Mouse (Mus musculus): ENCODE data around the gene Dab2ip. TPM values are rescaled to one million over a fixed set of nuclear protein-coding genes. Genes with fewer than 3 reads are reported as not detected.

Gene Dab2ip
- polyA plus RNA-seq, 1 experiment = 28.5 TPM

DNA sequence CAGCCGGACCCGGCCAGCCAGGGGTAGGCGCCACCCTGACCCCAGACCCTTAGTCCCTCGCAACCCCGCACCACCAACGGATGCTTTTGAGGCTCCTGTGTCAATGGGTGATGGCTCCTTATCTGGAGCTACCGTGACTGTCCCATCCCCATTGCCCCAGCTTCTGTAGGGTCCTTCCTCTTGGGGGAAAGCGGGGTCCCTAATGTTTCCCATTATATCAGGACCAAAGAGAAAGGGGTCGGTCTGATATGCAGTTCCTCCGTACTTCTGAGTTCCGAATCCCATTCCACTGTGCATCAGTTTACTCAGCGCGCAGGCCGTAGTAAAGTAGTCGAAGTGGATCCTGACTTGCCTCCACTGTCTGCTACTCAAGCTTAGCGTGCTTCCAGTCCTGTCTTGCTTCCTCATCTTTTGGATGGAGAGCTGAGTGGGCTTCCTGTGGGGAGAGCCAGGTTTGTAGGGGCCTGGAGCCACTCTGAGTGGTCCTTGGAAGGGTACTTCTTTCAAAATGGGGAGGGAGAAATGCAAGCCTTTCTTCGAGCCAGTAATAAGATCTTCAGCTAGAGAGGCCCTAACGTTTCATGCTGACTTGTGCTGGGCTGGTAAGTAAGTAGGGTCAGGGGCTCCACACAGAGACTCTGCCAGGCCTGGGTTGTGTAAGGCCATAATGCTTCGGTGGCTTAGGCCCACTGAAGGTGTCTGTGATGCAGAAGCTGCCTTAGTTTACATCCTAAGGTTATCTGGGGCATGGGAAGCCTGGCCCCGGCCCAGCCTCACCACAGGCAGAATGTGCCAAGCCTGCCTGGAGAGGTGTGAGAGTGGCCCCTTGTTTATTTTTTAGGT is 64.4 kb downstream of the Dab2ip start:
- Histone ChIP-seq H3K4me1 (ENCODE audit: control insufficient read depth, insufficient read depth, low read length) (peaks cover 8% of the 10 kb centered on the region), H3K4me3 (ENCODE audit: control insufficient read depth, low read depth, low read length) (peak overlapping the region; percentile 63), H3K27me3 (ENCODE audit: control insufficient read depth, insufficient read depth, low read length) (no peaks in the 10 kb centered on the region), H3K36me3 (ENCODE audit: control insufficient read depth, insufficient read depth, low read length) (no peaks in the 10 kb centered on the region), H3K27ac (ENCODE audit: control insufficient read depth, insufficient read depth, low read depth, low read length) (no peak overlapping the region)
- TF ChIP-seq POLR2A (IDR thresholded peaks at IDR 0.05; ENCODE audit: control insufficient read depth, low read depth, low read length) = no peak
- no peak for TF ChIP-seq CTCF (IDR thresholded peaks at IDR 0.05; ENCODE audit: control insufficient read depth, insufficient read depth, insufficient replicate concordance, low read depth, low read length)

DNA sequence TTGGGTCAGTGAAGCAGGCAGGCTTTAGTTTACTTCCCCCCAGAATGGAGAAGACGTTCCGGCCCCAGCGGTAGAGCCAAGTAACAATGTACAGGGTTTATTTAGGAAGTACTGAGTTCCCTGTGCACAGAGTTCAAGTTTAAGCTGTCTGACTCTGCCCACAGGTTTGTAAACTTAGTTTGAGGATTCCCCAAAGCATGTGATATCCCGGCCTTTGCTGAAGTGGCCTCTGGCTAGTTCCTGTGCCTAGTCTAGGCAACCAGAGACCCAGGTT is 65.0 kb downstream of the Dab2ip start:
- H3K27ac ChIP-seq (ENCODE audit: control insufficient read depth, insufficient read depth, low read depth, low read length) = no peak overlapping the region
- H3K4me1 ChIP-seq (ENCODE audit: control insufficient read depth, insufficient read depth, low read length) = peaks cover 8% of the 10 kb centered on the region
- H3K4me3 ChIP-seq (ENCODE audit: control insufficient read depth, low read depth, low read length) = no peak overlapping the region
- H3K36me3 ChIP-seq (ENCODE audit: control insufficient read depth, insufficient read depth, low read length) = no peaks in the 10 kb centered on the region
- TF ChIP-seq CTCF (IDR thresholded peaks at IDR 0.05; ENCODE audit: control insufficient read depth, insufficient read depth, insufficient replicate concordance, low read depth, low read length) (no peak), POLR2A (IDR thresholded peaks at IDR 0.05; ENCODE audit: control insufficient read depth, low read depth, low read length) (no peak)
- H3K27me3 ChIP-seq (ENCODE audit: control insufficient read depth, insufficient read depth, low read length) = no peaks in the 10 kb centered on the region

DNA sequence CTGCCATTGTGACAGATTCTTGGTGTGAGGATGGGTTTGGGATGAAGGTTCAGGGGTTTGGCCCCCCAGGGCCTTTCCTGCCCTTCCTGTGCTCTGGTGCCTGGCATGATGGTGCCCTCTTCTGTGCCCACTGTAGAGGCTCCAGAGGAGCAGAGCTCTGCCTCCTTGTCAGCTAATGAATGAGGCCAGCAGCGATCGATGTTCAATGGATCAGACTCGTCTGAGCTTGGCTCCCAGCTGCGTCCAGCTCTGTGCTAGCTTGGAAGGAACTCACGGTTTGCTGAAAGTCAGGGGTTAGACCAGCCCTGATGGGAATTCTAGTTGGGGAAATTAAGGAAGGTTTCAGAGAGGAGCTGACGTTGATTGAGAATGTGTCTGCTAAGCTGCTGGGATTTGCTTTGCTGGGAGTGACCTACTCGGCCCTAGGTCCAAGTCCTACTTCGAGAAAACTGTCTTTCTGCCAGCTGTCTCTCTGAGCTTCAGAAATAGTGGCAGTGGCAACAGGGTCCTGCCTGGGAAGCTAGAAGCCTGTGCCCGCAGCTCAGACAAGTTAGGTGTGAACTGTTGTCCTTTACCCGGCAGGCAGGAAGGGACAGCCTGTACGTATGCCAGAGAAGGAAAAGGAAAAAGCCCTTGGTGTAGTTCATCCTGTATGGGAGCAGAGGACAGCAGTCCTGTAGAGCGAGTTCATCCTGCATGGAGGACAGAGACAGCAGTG is 65.5 kb downstream of the Dab2ip start:
- H3K36me3 ChIP-seq (ENCODE audit: control insufficient read depth, insufficient read depth, low read length) = no peaks in the 10 kb centered on the region
- H3K4me3 ChIP-seq (ENCODE audit: control insufficient read depth, low read depth, low read length) = no peak overlapping the region
- H3K4me1 ChIP-seq (ENCODE audit: control insufficient read depth, insufficient read depth, low read length) = peaks cover 8% of the 10 kb centered on the region
- no peak overlapping the region for H3K27ac ChIP-seq (ENCODE audit: control insufficient read depth, insufficient read depth, low read depth, low read length)
- H3K27me3 ChIP-seq (ENCODE audit: control insufficient read depth, insufficient read depth, low read length) = no peaks in the 10 kb centered on the region
- TF ChIP-seq POLR2A (IDR thresholded peaks at IDR 0.05; ENCODE audit: control insufficient read depth, low read depth, low read length) (no peak), CTCF (IDR thresholded peaks at IDR 0.05; ENCODE audit: control insufficient read depth, insufficient read depth, insufficient replicate concordance, low read depth, low read length) (no peak)

DNA sequence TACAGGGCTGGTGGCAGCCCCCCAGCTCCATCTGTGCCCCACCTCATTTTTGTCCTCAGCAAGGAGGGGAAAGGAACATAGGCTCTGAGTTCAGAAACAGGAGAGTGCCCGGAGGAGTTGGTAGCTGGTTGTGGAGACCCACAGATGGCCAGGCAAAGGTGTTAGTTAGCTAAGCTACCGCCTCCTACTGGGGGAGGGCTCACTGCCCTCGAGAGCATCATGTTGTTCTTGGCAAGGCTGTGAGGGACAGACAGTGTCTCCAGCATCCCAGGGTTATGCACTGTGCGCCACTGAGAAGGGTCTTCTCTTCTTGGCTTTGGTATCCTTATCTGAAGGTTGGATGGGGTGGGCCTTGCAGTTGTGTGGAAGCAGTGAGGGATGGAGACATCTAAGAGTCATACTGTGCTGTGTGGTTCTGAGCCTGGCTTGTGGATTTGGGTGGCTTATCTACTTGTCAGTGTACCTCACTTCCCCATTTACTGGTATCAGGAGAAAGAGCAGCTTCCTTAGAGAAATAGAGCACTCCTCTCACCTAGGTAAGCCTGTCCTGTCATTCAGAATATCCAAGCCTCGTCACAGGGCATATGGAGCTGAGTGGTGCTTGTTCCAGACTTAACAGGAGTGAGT is 66.4 kb downstream of the Dab2ip start:
- Histone ChIP-seq H3K4me3 (ENCODE audit: control insufficient read depth, low read depth, low read length) (no peak overlapping the region), H3K27ac (ENCODE audit: control insufficient read depth, insufficient read depth, low read depth, low read length) (no peak overlapping the region), H3K27me3 (ENCODE audit: control insufficient read depth, insufficient read depth, low read length) (no peaks in the 10 kb centered on the region), H3K36me3 (ENCODE audit: control insufficient read depth, insufficient read depth, low read length) (no peaks in the 10 kb centered on the region), H3K4me1 (ENCODE audit: control insufficient read depth, insufficient read depth, low read length) (peaks cover 8% of the 10 kb centered on the region)
- TF ChIP-seq POLR2A (IDR thresholded peaks at IDR 0.05; ENCODE audit: control insufficient read depth, low read depth, low read length) = no peak
- no peak for TF ChIP-seq CTCF (IDR thresholded peaks at IDR 0.05; ENCODE audit: control insufficient read depth, insufficient read depth, insufficient replicate concordance, low read depth, low read length)

DNA sequence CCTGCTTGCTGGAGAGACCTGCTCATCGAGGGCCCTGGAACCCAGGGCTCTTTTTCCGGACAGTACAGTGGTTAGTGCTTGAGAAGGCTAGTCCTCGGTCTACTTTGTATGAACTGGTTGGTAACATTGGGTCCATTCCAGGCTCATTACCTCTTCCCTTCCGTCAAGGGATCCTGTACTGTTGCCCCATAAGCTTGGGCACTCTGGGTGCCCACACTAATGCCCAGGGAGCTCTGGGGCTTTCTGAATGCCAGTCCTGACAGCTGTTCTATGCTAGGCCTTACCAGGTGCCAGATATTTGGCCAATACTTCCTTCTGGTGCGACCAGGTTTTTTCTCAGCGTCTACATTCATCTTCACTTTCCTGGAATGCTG is 66.9 kb downstream of the Dab2ip start:
- Histone ChIP-seq H3K27me3 (ENCODE audit: control insufficient read depth, insufficient read depth, low read length) (no peaks in the 10 kb centered on the region), H3K27ac (ENCODE audit: control insufficient read depth, insufficient read depth, low read depth, low read length) (no peak overlapping the region), H3K4me1 (ENCODE audit: control insufficient read depth, insufficient read depth, low read length) (peaks cover 8% of the 10 kb centered on the region), H3K36me3 (ENCODE audit: control insufficient read depth, insufficient read depth, low read length) (no peaks in the 10 kb centered on the region), H3K4me3 (ENCODE audit: control insufficient read depth, low read depth, low read length) (no peak overlapping the region)
- TF ChIP-seq CTCF (IDR thresholded peaks at IDR 0.05; ENCODE audit: control insufficient read depth, insufficient read depth, insufficient replicate concordance, low read depth, low read length) = no peak
- TF ChIP-seq POLR2A (IDR thresholded peaks at IDR 0.05; ENCODE audit: control insufficient read depth, low read depth, low read length) = no peak

DNA sequence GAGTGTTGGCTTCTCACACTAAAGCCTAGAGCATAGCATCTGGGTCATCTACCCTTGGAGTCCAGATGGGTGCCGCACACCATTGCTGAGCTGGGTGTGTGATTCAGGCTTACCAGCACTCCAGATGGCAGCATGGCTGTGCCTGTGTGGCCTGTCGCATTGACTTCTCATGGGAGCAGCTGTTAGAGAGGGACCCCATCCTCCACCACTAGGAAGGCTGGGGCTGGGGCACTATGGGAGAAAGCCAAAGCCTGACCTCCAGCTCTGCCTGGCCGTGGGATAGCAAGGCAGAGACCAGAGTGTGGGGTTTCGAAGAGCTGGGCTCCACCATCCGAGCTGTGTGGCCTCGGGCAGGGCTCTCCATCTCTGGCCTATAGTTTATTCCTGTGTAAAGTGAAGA is 67.5 kb downstream of the Dab2ip start:
- Histone ChIP-seq H3K27ac (ENCODE audit: control insufficient read depth, insufficient read depth, low read depth, low read length) (no peak overlapping the region), H3K27me3 (ENCODE audit: control insufficient read depth, insufficient read depth, low read length) (no peaks in the 10 kb centered on the region), H3K4me3 (ENCODE audit: control insufficient read depth, low read depth, low read length) (no peak overlapping the region), H3K36me3 (ENCODE audit: control insufficient read depth, insufficient read depth, low read length) (no peaks in the 10 kb centered on the region), H3K4me1 (ENCODE audit: control insufficient read depth, insufficient read depth, low read length) (peaks cover 8% of the 10 kb centered on the region)
- no peak for TF ChIP-seq POLR2A (IDR thresholded peaks at IDR 0.05; ENCODE audit: control insufficient read depth, low read depth, low read length)
- TF ChIP-seq CTCF (IDR thresholded peaks at IDR 0.05; ENCODE audit: control insufficient read depth, insufficient read depth, insufficient replicate concordance, low read depth, low read length) = no peak

DNA sequence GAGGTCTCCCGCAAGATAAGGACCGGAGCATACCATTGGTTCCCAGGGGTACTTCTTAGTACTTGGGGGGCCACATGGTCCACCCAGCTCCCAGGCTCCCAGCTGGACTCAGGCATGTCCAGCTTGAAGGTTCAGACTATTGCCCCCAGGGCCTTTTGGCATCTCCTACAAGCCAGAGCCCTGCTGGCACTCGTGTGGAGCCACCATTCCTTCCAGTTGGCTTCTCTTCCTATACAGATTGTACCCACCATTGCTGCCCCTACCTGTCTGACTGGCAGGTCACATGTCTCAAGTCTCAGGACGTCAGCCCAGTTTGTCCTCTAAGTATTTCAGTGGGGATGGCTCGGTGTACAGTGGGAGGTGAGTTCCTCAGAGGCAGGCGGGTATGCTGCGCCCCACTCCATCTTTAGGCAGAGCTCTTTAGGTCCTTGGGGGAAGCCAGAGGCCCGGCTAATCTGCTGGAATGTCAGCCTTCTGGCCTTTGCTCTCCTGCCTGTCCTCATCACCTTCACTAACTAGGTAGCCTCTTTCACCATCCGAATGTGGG is 68.2 kb downstream of the Dab2ip start:
- Histone ChIP-seq H3K36me3 (ENCODE audit: control insufficient read depth, insufficient read depth, low read length) (no peaks in the 10 kb centered on the region), H3K4me1 (ENCODE audit: control insufficient read depth, insufficient read depth, low read length) (peaks cover 8% of the 10 kb centered on the region), H3K4me3 (ENCODE audit: control insufficient read depth, low read depth, low read length) (no peak overlapping the region), H3K27me3 (ENCODE audit: control insufficient read depth, insufficient read depth, low read length) (no peaks in the 10 kb centered on the region), H3K27ac (ENCODE audit: control insufficient read depth, insufficient read depth, low read depth, low read length) (no peak overlapping the region)
- TF ChIP-seq POLR2A (IDR thresholded peaks at IDR 0.05; ENCODE audit: control insufficient read depth, low read depth, low read length) (no peak), CTCF (IDR thresholded peaks at IDR 0.05; ENCODE audit: control insufficient read depth, insufficient read depth, insufficient replicate concordance, low read depth, low read length) (no peak)

All from testis, adult 2 months (tissue).